Mouse (Mus musculus) MEL (cell line): ENCODE results near the gene Gm13539. TPM values are rescaled to one million over a fixed set of nuclear protein-coding genes. Genes with fewer than 3 reads are reported as not detected.
"Not testable (repeated sequence)": the region's sequence is repeated elsewhere in the genome, so short reads cannot be mapped to it uniquely, and the experiment has no call there.

Experiments
- DNase-seq: peaks from one replicate; pipeline ENCODE4 v3.0.0; 2011; ENCODE audit warnings: low read depth, low spot score
- H3K27ac ChIP-seq: 2 replicates; pipeline ENCODE4 v1.5.1; 2012; ENCODE audit warnings: low read depth, mild to moderate bottlenecking, control low read depth, low read length, moderate library complexity; ENCODE audit not compliant: control insufficient read depth
- H3K27me3 ChIP-seq, 2 experiments: fragments of 150-350 bp in 1 of 2; sonication (generic) in 1 of 2; 2 replicates each; pipeline ENCODE4 v1.6.1; 2012; ENCODE audit warnings: low read length in 2 of 2, mild to moderate bottlenecking in 2 of 2, improper control_type of control experiment in 1 of 2, moderate library complexity in 1 of 2; ENCODE audit not compliant: insufficient read depth in 2 of 2, control insufficient read depth in 1 of 2
- H3K36me3 ChIP-seq, 2 experiments: 2 replicates each; pipeline ENCODE4 v1.6.1; 2012 to 2014; ENCODE audit warnings: low read length in 2 of 2, improper control_type of control experiment in 1 of 2, inconsistent platforms in 1 of 2, mild to moderate bottlenecking in 1 of 2; ENCODE audit not compliant: insufficient read depth in 2 of 2, control insufficient read depth in 1 of 2
- H3K4me1 ChIP-seq, 2 experiments: fragments of 150-350 bp in 1 of 2; sonication (generic) in 1 of 2; 2 replicates each; pipeline ENCODE4 v1.6.1; 2012; ENCODE audit warnings: low read length in 2 of 2, improper control_type of control experiment in 1 of 2, mild to moderate bottlenecking in 1 of 2; ENCODE audit not compliant: insufficient read depth in 2 of 2, control insufficient read depth in 1 of 2
- H3K4me3 ChIP-seq, 2 experiments: fragments of 150-350 bp in 1 of 2; sonication (generic) in 1 of 2; 2 replicates each; pipeline ENCODE4 v1.5.1; 2012; ENCODE audit warnings: low read depth in 2 of 2, low read length in 2 of 2, mild to moderate bottlenecking in 2 of 2, moderate library complexity in 2 of 2, control low read depth in 1 of 2, improper control_type of control experiment in 1 of 2; ENCODE audit not compliant: control insufficient read depth in 1 of 2, insufficient read depth in 1 of 2
- H3K79me2 ChIP-seq: 2 replicates; pipeline ENCODE4 v1.6.1; 2012; ENCODE audit warnings: mild to moderate bottlenecking, low read length, moderate library complexity; ENCODE audit not compliant: control insufficient read depth, poor library complexity, insufficient read depth
- H3K9ac ChIP-seq: 2 replicates; pipeline ENCODE4 v1.6.1; 2012; ENCODE audit warnings: low read depth, mild to moderate bottlenecking, control low read depth, low read length, moderate library complexity; ENCODE audit not compliant: control insufficient read depth, poor library complexity, severe bottlenecking
- H3K9me3 ChIP-seq: fragments of 150-350 bp; sonication (generic); replicated peaks from 2 replicates; pipeline ENCODE4 v1.6.1; 2012; ENCODE audit warnings: mild to moderate bottlenecking, low read length, improper control_type of control experiment, moderate library complexity; ENCODE audit not compliant: insufficient read depth
- BHLHE40 ChIP-seq: IDR thresholded peaks from 2 replicates; pipeline ENCODE4 v1.6.1; 2012; ENCODE audit warnings: low read depth, mild to moderate bottlenecking, inconsistent platforms, low read length, improper control_type of control experiment, borderline replicate concordance
- CHD1 ChIP-seq: IDR thresholded peaks from 2 replicates; pipeline ENCODE4 v1.6.1; 2012; ENCODE audit warnings: low read depth, mild to moderate bottlenecking, inconsistent platforms, low read length, improper control_type of control experiment
- CTCF ChIP-seq, 3 experiments: IDR thresholded peaks in 2 of 3; conservative IDR thresholded peaks in 1 of 3; 2 replicates each; pipeline ENCODE4 v1.5.1; 2011 to 2012; ENCODE audit warnings: low read length in 3 of 3, low read depth in 2 of 3, mild to moderate bottlenecking in 2 of 3, improper control_type of control experiment in 1 of 3, inconsistent platforms in 1 of 3, mixed read lengths in 1 of 3, moderate library complexity in 1 of 3; ENCODE audit not compliant: control insufficient read depth in 1 of 3, insufficient read depth in 1 of 3, poor library complexity in 1 of 3, severe bottlenecking in 1 of 3
- E2F4 ChIP-seq: IDR thresholded peaks from 2 replicates; pipeline ENCODE4 v1.6.1; 2011; ENCODE audit warnings: low read depth, low read length, improper control_type of control experiment, borderline replicate concordance
- ELF1 ChIP-seq: IDR thresholded peaks from 2 replicates; pipeline ENCODE4 v1.6.1; 2014; ENCODE audit warnings: low read depth, mild to moderate bottlenecking, inconsistent platforms, low read length, improper control_type of control experiment, moderate library complexity
- EP300 ChIP-seq, 2 experiments: IDR thresholded peaks; 2 replicates each; pipeline ENCODE4 v1.6.1; 2011; ENCODE audit warnings: improper control_type of control experiment in 2 of 2, low read length in 2 of 2, low read depth in 1 of 2, mild to moderate bottlenecking in 1 of 2
- JUND ChIP-seq: IDR thresholded peaks from 2 replicates; pipeline ENCODE4 v1.6.1; 2011; ENCODE audit warnings: low read depth, mild to moderate bottlenecking, improper control_type of control experiment, low read length
- MAX ChIP-seq: IDR thresholded peaks from 2 replicates; pipeline ENCODE4 v1.6.1; 2011; ENCODE audit warnings: low read length, improper control_type of control experiment
- NRF1 ChIP-seq: IDR thresholded peaks from 2 replicates; pipeline ENCODE4 v1.6.1; 2014; ENCODE audit warnings: low read depth, mild to moderate bottlenecking, inconsistent platforms, low read length, improper control_type of control experiment, moderate library complexity; ENCODE audit not compliant: poor library complexity, insufficient read depth, severe bottlenecking
- POLR2AphosphoS2 ChIP-seq: IDR thresholded peaks from 2 replicates; pipeline ENCODE4 v1.6.1; 2011; ENCODE audit warnings: low read length, improper control_type of control experiment
- POLR2AphosphoS5 ChIP-seq: IDR thresholded peaks from 2 replicates; pipeline ENCODE4 v1.6.1; 2012; ENCODE audit warnings: low read depth, borderline replicate concordance, mild to moderate bottlenecking, inconsistent platforms, low read length, moderate library complexity, mixed read lengths
- RAD21 ChIP-seq: IDR thresholded peaks from 2 replicates; pipeline ENCODE4 v1.6.1; 2011; ENCODE audit warnings: mild to moderate bottlenecking, low read depth, low read length, improper control_type of control experiment
- RCOR1 ChIP-seq: IDR thresholded peaks from 2 replicates; pipeline ENCODE4 v1.6.1; 2012; ENCODE audit warnings: low read depth, mild to moderate bottlenecking, inconsistent platforms, low read length, improper control_type of control experiment
- SMC3 ChIP-seq: IDR thresholded peaks from 2 replicates; pipeline ENCODE4 v1.6.1; 2011; ENCODE audit warnings: low read depth, low read length, improper control_type of control experiment
- TAL1 ChIP-seq: IDR thresholded peaks from 2 replicates; pipeline ENCODE4 v1.6.1; 2012; ENCODE audit warnings: mild to moderate bottlenecking, inconsistent platforms, low read length, moderate library complexity, mixed read lengths
- ZC3H11A ChIP-seq: IDR thresholded peaks from 2 replicates; pipeline ENCODE4 v1.6.1; 2012; ENCODE audit warnings: low read depth, mild to moderate bottlenecking, inconsistent platforms, low read length, improper control_type of control experiment
- ZKSCAN1 ChIP-seq: IDR thresholded peaks from 2 replicates; pipeline ENCODE4 v1.6.1; 2012; ENCODE audit warnings: low read depth, mild to moderate bottlenecking, inconsistent platforms, low read length, improper control_type of control experiment, moderate library complexity
- polyA plus RNA-seq, 2 experiments: library from polyadenylated mRNA; stranded (reverse) in 1 of 2; unstranded in 1 of 2; fragments of >175 nt in 1 of 2; fragments of >200 nt in 1 of 2; gene quantifications; 2 replicates each; pipeline versions ENCODE4 v1.2.1 to v1.2.4; 2012; ENCODE audit warnings: low replicate concordance in 2 of 2, low read depth in 1 of 2; ENCODE audit not compliant: insufficient read length in 2 of 2, insufficient read depth in 1 of 2, missing spikeins in 1 of 2
- total RNA-seq: library from RNA; depleted of rRNA; stranded (reverse); fragments of 300-350 nt; gene quantifications from 2 replicates; pipeline ENCODE4 v1.2.3, GENCODE M21; 2012

Gm13539 gene
- total and polyA plus RNA-seq, 3 experiments = not detected

- peak; percentile 18 for DNase-seq
- Histone ChIP-seq H3K36me3 (no peaks in the 10 kb centered on the region), H3K4me1 (no peaks in the 10 kb centered on the region), H3K27me3 (peaks cover 0 to 3% of the 10 kb centered on the region in 2 experiments; a peak in 2 of 4 replicates), H3K9me3 (no peaks in the 10 kb centered on the region), H3K27ac (no peak overlapping the region), H3K79me2 (no peaks in the 10 kb centered on the region), H3K9ac (no peak overlapping the region), H3K4me3 (no peak overlapping the region)
- TF ChIP-seq SMC3 (peak; percentile 21; the same call in 1 of the 2 replicates), RAD21 (peak; percentile 4), CTCF (IDR thresholded peaks at IDR 0.05 in 2 of 3, conservative IDR thresholded peaks at IDR 0.05 in 1 of 3; ENCODE audit: control insufficient read depth in 1 of 3, insufficient read depth in 1 of 3, low read depth in 2 of 3, low read length in 3 of 3, poor library complexity in 1 of 3, severe bottlenecking in 1 of 3) (peak; percentile 40 to 50 (median 50)), ZKSCAN1 (no peak)
Observed at GRCm38 (mm10) chr2:25813364-25813763, 31.3 kb downstream of the Gm13539 start.

DNA sequence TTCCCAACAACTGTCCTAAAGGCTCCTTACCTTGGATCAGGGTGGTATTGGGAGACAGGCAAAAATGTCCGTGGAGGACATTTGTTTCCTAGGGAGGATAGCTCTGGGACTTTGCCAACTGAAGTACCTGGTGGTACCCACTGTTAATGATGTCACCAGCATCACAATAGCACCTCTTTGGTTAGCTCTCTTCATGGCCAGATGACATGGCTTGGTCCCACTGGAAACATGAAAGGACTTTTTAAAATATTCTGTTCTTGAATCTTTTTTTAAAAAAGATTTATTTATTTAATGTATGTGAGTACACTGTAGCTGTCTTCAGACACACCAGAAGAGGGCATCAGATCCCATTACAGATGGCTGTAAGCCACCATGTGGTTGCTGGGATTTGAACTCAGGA is 33.7 kb downstream of the Gm13539 start, which contains the start of gene Glt6d1:
Gene Glt6d1 (minus strand): TSS at position 101 of the 400 bp plus-strand sequence.
- H3K36me3 ChIP-seq, H3K27me3 ChIP-seq, H3K9ac ChIP-seq, H3K4me3 ChIP-seq, DNase-seq, H3K27ac ChIP-seq, H3K9me3 ChIP-seq, H3K4me1 ChIP-seq, H3K79me2 ChIP-seq: not testable (repeated sequence)

DNA sequence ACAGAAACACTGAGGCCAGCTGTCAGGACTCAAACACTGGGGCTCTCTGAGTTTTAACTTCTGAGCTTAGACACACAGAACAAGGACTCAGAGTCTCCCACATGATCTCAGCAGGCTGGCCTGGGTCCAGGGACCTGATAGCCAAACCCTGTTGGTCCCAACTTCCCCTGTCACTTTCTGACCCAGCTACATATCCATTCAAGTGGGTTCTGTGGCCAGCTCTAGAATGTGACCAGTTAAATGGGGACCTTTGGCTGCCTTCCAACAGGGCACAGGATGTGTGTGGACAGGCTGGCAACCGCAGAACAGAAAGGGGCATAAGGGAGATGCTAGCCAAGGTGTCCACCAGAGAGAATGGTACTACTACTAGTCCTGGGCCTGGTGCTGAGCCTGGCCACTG is 40.7 kb downstream of the Gm13539 start, which contains the start of gene Lcn9:
Gene Lcn9 (plus strand): TSS at position 348 of the 400 bp plus-strand sequence.
- no peak for TF ChIP-seq EP300 (IDR thresholded peaks at IDR 0.05; ENCODE audit: low read depth in 1 of 2, low read length in 2 of 2)
- TF ChIP-seq ZKSCAN1 = no peak
- TF ChIP-seq POLR2AphosphoS5 = no peak
- TF ChIP-seq ZC3H11A = no peak
- TF ChIP-seq MAX = no peak
- no peak for TF ChIP-seq BHLHE40
- no peak for TF ChIP-seq NRF1
- TF ChIP-seq TAL1 = no peak
- TF ChIP-seq POLR2AphosphoS2 = no peak
- TF ChIP-seq E2F4 = no peak
- no peak for TF ChIP-seq CHD1
- no peak for TF ChIP-seq ELF1
- no peak for TF ChIP-seq RCOR1
- no peak for TF ChIP-seq RAD21
- no peak for TF ChIP-seq JUND
- no peaks in the 10 kb centered on the region for H3K79me2 ChIP-seq
- H3K4me3 ChIP-seq = no peak within 1 kb of the TSS
- peaks cover 0 to 3% of the 10 kb centered on the region in 2 experiments; a peak in 2 of 4 replicates for H3K27me3 ChIP-seq
- H3K36me3 ChIP-seq = no peaks in the 10 kb centered on the region
- H3K9me3 ChIP-seq = no peaks in the 10 kb centered on the region
- no peak within 1 kb of the TSS for H3K27ac ChIP-seq
- no peaks in the 10 kb centered on the region for H3K4me1 ChIP-seq
- no peak for DNase-seq
- no peak within 1 kb of the TSS for H3K9ac ChIP-seq
